11 mouse cellular contexts compared by ENCODE assay signal in genomic region chr2:4282777-4283176, GRCm38 (mm10).
A peak's percentile ranks its signal among the peaks of the same experiment; 100 is the strongest.
DNase-seq lines count a peak whose midpoint lies in the region; ATAC-seq lines count a peak whose summit lies in the region.
"Had no signal": no experiment of that assay in that cellular context is flagged by ENCODE, and none has a peak within 500 bp of the region (broad histone marks: within the 10 kb centered on the region; RNA-seq: fewer than 3 reads in every experiment).

No protein-coding gene starts in this region.

- ATAC-seq in kidney, embryonic 14.5 days (ENCODE audit: low FRiP score, low TSS enrichment), result peak; percentile 55; the same call in 1 of the 2 replicates

- H3K4me2 ChIP-seq in kidney, embryonic 14.5 days (replicated peaks; ENCODE audit: low read depth, low read length), result no peak overlapping the region
- H3K4me2 ChIP-seq: hindbrain, embryonic 15.5 days had no signal

- H3K4me1 ChIP-seq in kidney, embryonic 14.5 days (ENCODE audit: control insufficient read depth, insufficient read depth, low read length), result peaks cover 10% of the 10 kb centered on the region; the same call in 1 of the 2 replicates
- H3K4me1 ChIP-seq in embryonic facial prominence, embryonic 10.5 days, result peaks cover 48% of the 10 kb centered on the region
- H3K4me1 ChIP-seq: megakaryocyte, embryonic 14.5 days had no signal

- no peaks in the 10 kb centered on the region for H3K27me3 ChIP-seq in kidney, embryonic 14.5 days (ENCODE audit: control insufficient read depth, insufficient read depth, low read length)
- no peaks in the 10 kb centered on the region for H3K27me3 ChIP-seq in embryonic facial prominence, embryonic 10.5 days (replicated peaks; ENCODE audit: low read depth, poor library complexity, severe bottlenecking)
- H3K27me3 ChIP-seq: hindbrain, embryonic 15.5 days; megakaryocyte, embryonic 14.5 days had no signal

- H3K36me3 ChIP-seq in kidney, embryonic 14.5 days (ENCODE audit: control insufficient read depth, insufficient read depth, low read length), result no peaks in the 10 kb centered on the region
- H3K36me3 ChIP-seq in embryonic facial prominence, embryonic 10.5 days (replicated peaks), result no peaks in the 10 kb centered on the region
- H3K36me3 ChIP-seq: hindbrain, embryonic 15.5 days had no signal

- no peak overlapping the region for H3K27ac ChIP-seq in kidney, embryonic 14.5 days (ENCODE audit: low read depth, low read length)
- H3K27ac ChIP-seq in embryonic facial prominence, embryonic 10.5 days (replicated peaks), result peak overlapping the region; percentile 63; the same call in 1 of the 2 replicates
- H3K27ac ChIP-seq: hindbrain, embryonic 15.5 days; layer of hippocampus, adult 2 months had no signal

- DNase-seq in kidney, postnatal 14 days, result no peak
- DNase-seq in embryonic facial prominence, embryonic 10.5 days (ENCODE audit: low spot score), result peak; percentile 81
- peak; percentile 27 to 36 for DNase-seq in heart, postnatal 10 days
- peak; percentile 67 for DNase-seq in lung, postnatal 36 days
- no peak for DNase-seq in layer of hippocampus, postnatal 36 days
- DNase-seq in thymus, adult 18-20 months, result no peak
- DNase-seq: left cerebral cortex, postnatal 4 days had no signal

- H3K9ac ChIP-seq in kidney, embryonic 14.5 days (ENCODE audit: low read depth, low read length), result no peak overlapping the region
- H3K9ac ChIP-seq: hindbrain, embryonic 15.5 days had no signal

- H3K4me3 ChIP-seq in kidney, embryonic 14.5 days (ENCODE audit: low read length), result no peak overlapping the region
- H3K4me3 ChIP-seq in embryonic facial prominence, embryonic 10.5 days, result no peak overlapping the region
- H3K4me3 ChIP-seq: hindbrain, embryonic 15.5 days; layer of hippocampus, adult 2 months; megakaryocyte, embryonic 14.5 days had no signal

- whole genome bisulfite sequencing in kidney, embryonic 14.5 days, result 18% methylated on average over 5 of the region's 5 CpGs
- 36% methylated on average over 5 of the region's 5 CpGs for WGBS in embryonic facial prominence, embryonic 10.5 days

- intact Hi-C loops in heart, postnatal 10 days (cut with DNase I), result no loop called here

- H3K9me3 ChIP-seq in kidney, embryonic 14.5 days (ENCODE audit: control insufficient read depth, low read length), result no peaks in the 10 kb centered on the region
- H3K9me3 ChIP-seq in embryonic facial prominence, embryonic 10.5 days, result no peaks in the 10 kb centered on the region
- H3K9me3 ChIP-seq: hindbrain, embryonic 15.5 days; megakaryocyte, embryonic 14.5 days had no signal

Comparison
In these comparisons a context has a peak if more than half of its experiments do, and no peak if none do; other contexts are left out.
1. DNase-seq: peak in embryonic facial prominence, embryonic 10.5 days (single experiment), heart, postnatal 10 days (2 of 2) and lung, postnatal 36 days (single experiment); none in kidney, postnatal 14 days (single experiment), layer of hippocampus, postnatal 36 days (0 of 2) and thymus, adult 18-20 months (0 of 2).